Mouse (Mus musculus): Measurements from ENCODE around the gene March9.

Gene March9

DNA sequence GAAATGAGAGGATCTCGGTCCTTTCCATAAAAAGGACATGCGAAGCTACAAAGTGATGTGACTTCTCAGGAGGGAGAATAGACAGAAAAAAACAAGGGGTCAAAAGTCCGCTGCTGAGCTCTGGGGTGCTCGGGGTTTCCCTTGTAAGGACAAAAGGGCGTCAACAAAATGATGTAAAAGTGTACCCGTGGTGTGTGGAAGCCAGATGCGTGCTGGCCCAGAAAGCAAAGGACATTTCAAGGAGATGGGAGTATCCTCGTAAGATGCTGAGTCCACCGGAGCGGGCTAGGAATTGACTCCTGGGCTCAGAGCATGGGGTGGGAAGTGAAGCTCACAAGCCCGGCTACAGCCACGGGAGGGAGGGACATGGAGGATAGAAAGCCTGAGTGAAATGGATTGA, 22.3 kb downstream of the March9 start:
- DNase-seq (ENCODE audit: low spot score in 2 of 2) = no peak

DNA sequence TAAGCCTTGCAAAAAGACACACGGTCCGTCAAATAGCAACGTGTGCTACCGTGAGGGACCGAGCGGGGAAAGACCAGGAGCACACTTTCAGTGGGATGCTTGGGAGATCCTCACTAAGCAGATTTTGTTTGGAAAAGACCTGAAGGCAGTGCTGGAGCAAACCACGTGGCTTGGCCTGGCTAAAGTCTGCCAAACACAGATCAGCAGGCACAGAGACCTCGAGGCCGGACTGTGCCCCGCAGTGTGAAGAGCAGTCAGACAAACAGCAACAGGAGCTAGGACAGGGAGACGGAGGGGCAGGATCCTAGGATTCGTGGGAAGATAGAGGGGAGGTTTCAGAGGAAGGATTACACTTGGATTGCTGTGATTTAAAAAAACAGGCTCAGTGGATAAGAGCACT, 23.7 kb downstream of the March9 start:
- DNase-seq (ENCODE audit: low spot score in 2 of 2) = no peak

DNA sequence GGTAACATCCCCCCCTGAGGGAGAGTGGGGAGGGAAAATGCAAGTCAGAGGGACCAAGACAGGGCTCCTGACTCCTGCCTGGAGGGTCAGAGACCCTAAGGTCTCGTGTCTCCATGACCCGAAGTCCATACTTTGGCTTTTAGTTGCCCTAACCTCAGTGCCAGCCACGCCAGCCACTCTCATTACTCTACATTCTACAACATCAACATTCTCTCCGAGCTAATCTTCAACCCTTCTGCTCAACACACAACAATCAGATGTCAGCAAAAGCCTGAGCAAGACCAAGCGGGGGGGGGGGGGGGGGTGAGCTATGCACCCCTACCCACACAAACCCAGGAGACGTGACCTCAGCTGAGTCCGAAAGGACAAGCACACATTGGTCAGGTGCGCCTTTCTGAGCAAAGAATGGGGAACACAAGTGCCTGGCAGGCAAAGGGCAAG, 26.7 kb downstream of the March9 start:
- DNase-seq (ENCODE audit: low spot score in 2 of 2) = no peak

DNA sequence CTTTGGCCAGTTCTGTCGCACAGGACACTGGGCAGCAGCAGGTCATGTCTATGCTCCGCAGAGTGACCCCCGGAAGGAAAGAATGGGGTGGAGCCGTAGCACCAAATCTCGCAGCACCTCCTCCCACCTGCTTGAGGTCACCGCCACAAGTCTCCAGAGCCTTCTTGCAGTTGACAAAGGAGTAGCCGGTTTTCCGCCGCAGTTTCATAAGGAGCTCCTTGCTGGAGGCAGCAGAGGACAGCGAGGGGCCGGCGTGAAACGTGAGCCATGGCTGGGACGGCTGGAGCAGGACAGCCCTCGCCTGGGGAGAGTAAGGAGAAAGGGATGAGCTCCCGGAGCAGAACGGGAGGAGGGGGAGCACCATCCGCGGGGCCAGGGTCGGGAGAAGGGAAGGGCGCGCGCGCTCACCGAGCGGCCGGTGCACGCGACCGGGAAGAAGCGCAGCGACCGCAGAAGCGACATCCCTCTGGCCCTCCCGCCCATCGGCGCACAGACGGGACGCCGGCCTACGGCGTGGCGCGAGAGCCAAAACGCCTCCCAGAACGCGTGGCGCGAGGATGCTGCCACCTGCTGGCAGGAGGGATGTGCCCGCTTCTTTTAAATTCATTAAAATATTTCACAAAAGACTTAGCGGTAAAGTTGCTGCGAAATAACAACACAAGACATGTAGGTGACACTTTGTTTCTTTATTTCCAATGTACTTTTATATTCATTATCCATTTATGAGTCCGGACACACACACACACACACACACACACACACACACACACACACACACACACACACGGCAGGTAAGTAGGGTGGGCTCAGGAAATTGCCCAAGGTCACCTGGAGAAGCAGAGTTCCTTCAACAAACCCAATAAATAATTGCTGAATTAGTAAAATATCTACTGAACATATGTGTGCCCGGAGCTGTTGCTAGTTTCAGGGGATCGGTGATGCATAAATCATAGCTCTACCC, 29.4 kb downstream of the March9 start, which contains the start of gene Tsfm:
TSS of gene Tsfm (minus strand) at position 505 of the 961 bp plus-strand sequence.
- DNase-seq (ENCODE audit: low spot score in 2 of 2) = peak; percentile 46 to 90

DNA sequence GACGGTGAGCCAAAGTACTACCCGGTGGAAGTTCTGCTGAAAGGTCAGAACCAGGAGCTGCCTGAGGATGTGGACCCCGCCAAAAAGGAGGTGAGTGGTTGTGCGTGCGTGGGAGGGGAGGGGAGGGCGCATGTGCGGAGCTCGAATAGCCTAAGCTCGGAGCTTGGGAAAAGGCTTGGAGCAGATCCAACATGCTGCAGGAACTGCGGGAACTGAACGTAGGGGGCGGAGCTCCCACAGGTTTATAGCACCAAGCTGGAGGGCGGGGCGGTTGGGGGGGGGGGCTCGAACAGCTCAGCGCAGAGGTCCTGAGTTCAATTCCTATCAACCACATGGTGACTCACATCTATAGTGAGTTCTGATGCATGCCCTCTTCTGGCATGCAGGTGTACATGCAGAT, 41.6 kb downstream of the March9 start:
- no peak for DNase-seq (ENCODE audit: low spot score in 2 of 2)

DNA sequence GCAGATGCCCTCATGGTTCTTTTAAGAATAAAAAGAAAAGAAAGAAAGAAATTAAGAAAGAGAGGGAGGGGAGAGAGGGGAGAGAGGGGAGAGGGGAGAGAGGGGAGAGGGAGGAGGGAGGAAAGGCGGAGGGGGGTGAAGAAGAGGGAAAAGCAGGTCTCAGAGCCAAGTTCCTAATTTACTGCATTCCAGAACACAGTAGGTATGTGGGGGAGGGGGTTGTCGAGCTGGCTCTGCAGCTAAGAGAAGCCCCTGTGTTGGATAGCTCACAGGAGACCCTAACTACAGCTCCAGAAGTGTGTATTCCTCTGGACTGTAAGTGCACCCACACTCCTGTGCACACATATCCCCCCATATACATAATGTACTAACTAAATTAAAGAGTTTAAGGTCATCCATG, 42.9 kb downstream of the March9 start:
- DNase-seq (ENCODE audit: low spot score in 2 of 2) = no peak

DNA sequence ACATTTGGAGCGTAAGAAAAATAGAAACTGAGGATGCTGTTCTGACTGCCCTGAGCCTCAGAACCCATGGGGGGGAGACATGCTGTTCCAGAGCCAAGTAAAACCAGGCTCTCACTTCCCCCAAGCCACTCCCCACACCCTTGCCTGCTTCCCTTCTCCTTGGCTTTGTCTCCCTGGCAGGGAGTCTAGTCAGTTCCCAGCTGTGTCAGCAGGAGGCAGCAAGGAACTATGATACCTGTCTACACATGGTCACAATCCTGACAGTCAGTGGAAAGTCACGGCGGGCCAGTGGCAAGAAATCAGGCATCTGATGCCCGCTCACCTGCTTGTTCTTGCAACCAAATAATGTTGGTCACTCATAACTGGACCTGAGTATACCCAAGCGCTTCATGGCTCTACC, 43.5 kb downstream of the March9 start:
- no peak for DNase-seq (ENCODE audit: low spot score in 2 of 2)
